Mouse (Mus musculus) C2C12 (cell line): ENCODE results near the gene Gm4567.
"Not testable (repeated sequence)": the region's sequence is repeated elsewhere in the genome, so short reads cannot be mapped to it uniquely, and the experiment has no call there.

Experiments
- CTCF ChIP-seq: IDR thresholded peaks from one replicate; pipeline ENCODE4 v1.5.1; 2011; ENCODE audit not compliant: control insufficient read depth, insufficient read depth, insufficient read length
- FOSL1 ChIP-seq: IDR thresholded peaks from one replicate; pipeline ENCODE4 v1.8.0; 2011; ENCODE audit warnings: mild to moderate bottlenecking, low read length; ENCODE audit not compliant: poor library complexity, insufficient read depth, severe bottlenecking
- MAX ChIP-seq: IDR thresholded peaks from one replicate; pipeline ENCODE4 v1.6.1; 2011; ENCODE audit warnings: mild to moderate bottlenecking, control low read depth
- MYOD1 ChIP-seq: IDR thresholded peaks from one replicate; pipeline ENCODE4 v1.6.1; 2011; ENCODE audit warnings: low read depth; ENCODE audit not compliant: control insufficient read depth, insufficient read length
- MYOG ChIP-seq: IDR thresholded peaks from one replicate; pipeline ENCODE4 v1.6.1; 2011; ENCODE audit not compliant: control insufficient read depth, insufficient read length; ENCODE audit errors: extremely low read depth
- USF1 ChIP-seq: IDR thresholded peaks from one replicate; pipeline ENCODE4 v1.6.1; 2011; ENCODE audit warnings: low read depth, mild to moderate bottlenecking, control low read depth, moderate library complexity

DNA sequence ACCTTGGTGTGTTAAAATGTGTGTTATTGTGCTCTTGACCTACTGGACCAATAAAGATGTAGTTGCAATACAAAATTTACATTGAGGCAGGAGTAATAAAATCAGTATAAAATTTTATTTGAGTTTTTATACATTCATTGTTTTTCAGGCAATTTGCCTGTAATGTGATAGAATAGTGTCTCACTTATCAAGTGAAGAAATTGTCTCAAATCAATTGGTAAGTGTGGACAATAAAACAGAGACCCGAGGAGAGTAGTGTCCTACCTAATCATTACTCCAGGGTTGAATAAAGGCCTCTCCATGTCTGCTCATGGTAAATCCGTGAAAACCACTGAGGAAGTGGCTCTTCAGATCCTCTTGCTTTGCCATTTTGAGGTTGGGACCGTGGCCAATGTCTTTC is 41.9 kb upstream of the Gm4567 start, which contains the start of gene Vmn1r157:
- not testable (repeated sequence) for TF ChIP-seq CTCF, USF1, MYOD1, FOSL1, MYOG, MAX
